Mouse (Mus musculus): ENCODE measurements around the gene Pipox. TPM values are rescaled to one million over a fixed set of nuclear protein-coding genes. Genes with fewer than 3 reads are reported as not detected.

Pipox gene
- polyA plus RNA-seq, 1 experiment, result 239 TPM

- H3K27me3 ChIP-seq (replicated peaks; ENCODE audit: control insufficient read depth, insufficient read depth, low read length), result no peaks in the 10 kb centered on the region
- H3K4me1 ChIP-seq (ENCODE audit: control insufficient read depth, insufficient read depth, low read length), result peaks cover 3% of the 10 kb centered on the region; the same call in 1 of the 2 replicates
- no peak overlapping the region for H3K4me3 ChIP-seq (ENCODE audit: insufficient read depth, low read depth, low read length)
- no peaks in the 10 kb centered on the region for H3K36me3 ChIP-seq (ENCODE audit: control insufficient read depth, insufficient read depth, low read length)
- H3K27ac ChIP-seq (ENCODE audit: insufficient read depth, low read depth, low read length), result no peak overlapping the region
- WGBS, result 83% methylated on average over 4 of the region's 4 CpGs
- no peak for DNase-seq
- TF ChIP-seq POLR2A (IDR thresholded peaks at IDR 0.05; ENCODE audit: low read depth, low read length), result no peak
- no peak for TF ChIP-seq CTCF (conservative IDR thresholded peaks at IDR 0.05; ENCODE audit: insufficient read depth, insufficient read length, low read depth, low read length)
These were observed 6.8 kb upstream of the Pipox start for GRCm38 (mm10) chr11:77900696-77901095.

DNA sequence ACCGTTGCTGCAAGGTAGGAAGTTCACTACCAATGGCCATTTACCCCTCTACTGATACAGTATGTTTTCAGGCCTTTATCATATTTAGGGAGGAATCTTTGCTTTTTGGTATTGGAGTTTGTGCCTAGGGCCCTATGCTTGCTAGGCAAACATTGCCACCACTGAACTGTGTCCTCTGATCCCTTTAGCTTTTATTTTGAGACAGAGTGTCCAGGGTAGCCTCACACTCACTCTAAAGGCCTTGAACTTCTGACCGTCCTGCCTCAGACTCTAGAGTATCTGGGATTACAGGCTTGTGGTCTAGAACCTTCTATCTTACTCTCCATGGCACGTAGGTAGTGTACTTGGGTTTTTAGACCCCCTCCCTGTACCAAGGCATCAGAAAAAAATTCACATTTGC lies 6.3 kb upstream of the Pipox start:
- Histone ChIP-seq H3K27ac (ENCODE audit: insufficient read depth, low read depth, low read length) (no peak overlapping the region), H3K36me3 (ENCODE audit: control insufficient read depth, insufficient read depth, low read length) (no peaks in the 10 kb centered on the region), H3K4me1 (ENCODE audit: control insufficient read depth, insufficient read depth, low read length) (peaks cover 7% of the 10 kb centered on the region), H3K27me3 (replicated peaks; ENCODE audit: control insufficient read depth, insufficient read depth, low read length) (no peaks in the 10 kb centered on the region), H3K4me3 (ENCODE audit: insufficient read depth, low read depth, low read length) (no peak overlapping the region)
- TF ChIP-seq CTCF (conservative IDR thresholded peaks at IDR 0.05; ENCODE audit: insufficient read depth, insufficient read length, low read depth, low read length) (no peak), POLR2A (IDR thresholded peaks at IDR 0.05; ENCODE audit: low read depth, low read length) (no peak)
- WGBS, result 91% methylated on average over 3 of the region's 3 CpGs
- no peak for DNase-seq

GRCm38 (mm10) chr11:77896820-77897805 lies 3.2 kb upstream of the Pipox start:
- Histone ChIP-seq H3K4me1 (ENCODE audit: control insufficient read depth, insufficient read depth, low read length) (peaks cover 21% of the 10 kb centered on the region), H3K4me3 (ENCODE audit: insufficient read depth, low read depth, low read length) (no peak overlapping the region), H3K36me3 (ENCODE audit: control insufficient read depth, insufficient read depth, low read length) (no peaks in the 10 kb centered on the region), H3K27ac (ENCODE audit: insufficient read depth, low read depth, low read length) (no peak overlapping the region), H3K27me3 (replicated peaks; ENCODE audit: control insufficient read depth, insufficient read depth, low read length) (no peaks in the 10 kb centered on the region)
- TF ChIP-seq POLR2A (IDR thresholded peaks at IDR 0.05; ENCODE audit: low read depth, low read length) (no peak), CTCF (conservative IDR thresholded peaks at IDR 0.05; ENCODE audit: insufficient read depth, insufficient read length, low read depth, low read length) (no peak)
- no peak for DNase-seq
- WGBS, result 43% methylated on average over 23 of the region's 23 CpGs

DNA sequence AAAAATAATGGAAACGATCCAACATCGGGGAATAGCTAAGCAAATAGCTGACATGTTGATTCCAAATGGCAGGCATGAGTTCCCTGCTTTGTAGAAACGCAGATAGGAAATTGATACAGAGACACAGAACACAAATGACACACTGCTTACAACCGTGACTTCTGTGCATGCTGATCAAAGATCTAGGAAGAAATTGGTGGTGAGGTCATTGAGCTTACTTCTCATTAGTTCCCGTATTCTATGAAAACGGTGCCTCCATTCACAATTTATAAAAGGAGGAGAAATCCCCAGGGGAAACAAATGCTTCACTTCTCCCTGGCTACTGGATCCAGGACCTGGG lies 2.6 kb upstream of the Pipox start:
- WGBS, result 55% methylated on average over 6 of the region's 6 CpGs
- Histone ChIP-seq H3K27ac (ENCODE audit: insufficient read depth, low read depth, low read length) (no peak overlapping the region), H3K4me1 (ENCODE audit: control insufficient read depth, insufficient read depth, low read length) (peaks cover 19% of the 10 kb centered on the region), H3K27me3 (replicated peaks; ENCODE audit: control insufficient read depth, insufficient read depth, low read length) (no peaks in the 10 kb centered on the region), H3K4me3 (ENCODE audit: insufficient read depth, low read depth, low read length) (no peak overlapping the region), H3K36me3 (ENCODE audit: control insufficient read depth, insufficient read depth, low read length) (no peaks in the 10 kb centered on the region)
- no peak for TF ChIP-seq POLR2A (IDR thresholded peaks at IDR 0.05; ENCODE audit: low read depth, low read length)
- TF ChIP-seq CTCF (conservative IDR thresholded peaks at IDR 0.05; ENCODE audit: insufficient read depth, insufficient read length, low read depth, low read length), result no peak
- no peak for DNase-seq

DNA sequence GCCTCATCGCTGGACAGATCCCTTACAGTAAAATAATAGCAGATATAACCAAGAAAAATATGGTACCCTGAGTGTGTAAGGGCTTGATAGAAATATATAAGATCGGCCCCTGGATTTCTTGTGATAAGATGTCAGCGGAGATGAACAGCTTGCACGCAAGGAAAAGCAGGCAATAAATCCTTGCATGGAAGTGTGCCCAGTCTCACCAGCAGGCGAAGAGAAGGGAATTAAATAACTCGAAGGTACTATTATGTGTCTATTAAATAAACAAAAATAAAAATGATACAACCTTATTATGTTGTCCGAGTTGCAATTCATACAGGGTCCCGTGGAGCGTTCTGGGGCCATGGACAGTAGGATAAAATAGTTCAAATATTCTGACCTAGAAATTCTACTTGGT lies 2.1 kb upstream of the Pipox start:
- TF ChIP-seq POLR2A (IDR thresholded peaks at IDR 0.05; ENCODE audit: low read depth, low read length) (no peak), CTCF (conservative IDR thresholded peaks at IDR 0.05; ENCODE audit: insufficient read depth, insufficient read length, low read depth, low read length) (no peak)
- Histone ChIP-seq H3K27ac (ENCODE audit: insufficient read depth, low read depth, low read length) (no peak overlapping the region), H3K36me3 (ENCODE audit: control insufficient read depth, insufficient read depth, low read length) (no peaks in the 10 kb centered on the region), H3K4me3 (ENCODE audit: insufficient read depth, low read depth, low read length) (no peak overlapping the region), H3K4me1 (ENCODE audit: control insufficient read depth, insufficient read depth, low read length) (peaks cover 21% of the 10 kb centered on the region), H3K27me3 (replicated peaks; ENCODE audit: control insufficient read depth, insufficient read depth, low read length) (no peaks in the 10 kb centered on the region)
- 42% methylated on average over 9 of the region's 9 CpGs for WGBS
- no peak for DNase-seq

- TF ChIP-seq POLR2A (IDR thresholded peaks at IDR 0.05; ENCODE audit: low read depth, low read length) (no peak), CTCF (conservative IDR thresholded peaks at IDR 0.05; ENCODE audit: insufficient read depth, insufficient read length, low read depth, low read length) (no peak)
- H3K27ac ChIP-seq (ENCODE audit: insufficient read depth, low read depth, low read length), result peak overlapping the region; percentile 74
These were observed 1.1 kb upstream of the Pipox start for GRCm38 (mm10) chr11:77894967-77895366.

DNA sequence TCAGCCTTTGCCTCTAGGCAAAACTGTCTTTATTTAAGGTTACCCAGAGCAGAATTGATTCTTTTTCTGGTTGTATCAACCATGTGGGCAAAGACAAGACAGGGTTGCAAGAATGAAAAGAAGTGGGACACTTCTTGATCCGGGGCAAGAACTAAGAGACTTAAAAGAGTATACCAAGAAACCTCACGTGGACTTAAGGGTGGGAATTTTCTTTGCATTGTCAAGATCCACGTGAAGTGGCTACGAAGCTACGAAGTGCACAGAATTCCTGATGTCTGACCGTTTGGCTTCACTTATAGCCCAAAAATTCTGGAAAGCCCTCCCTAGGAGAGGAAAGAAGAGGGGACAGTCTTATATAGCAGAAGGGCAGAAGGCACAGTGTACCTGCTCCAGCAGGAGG lies 613 bp downstream of the Pipox start:
- peaks cover 28% of the 10 kb centered on the region for H3K4me1 ChIP-seq (ENCODE audit: control insufficient read depth, insufficient read depth, low read length)
- no peak for TF ChIP-seq CTCF (conservative IDR thresholded peaks at IDR 0.05; ENCODE audit: insufficient read depth, insufficient read length, low read depth, low read length)
- H3K36me3 ChIP-seq (ENCODE audit: control insufficient read depth, insufficient read depth, low read length), result no peaks in the 10 kb centered on the region
- H3K27me3 ChIP-seq (replicated peaks; ENCODE audit: control insufficient read depth, insufficient read depth, low read length), result no peaks in the 10 kb centered on the region
- H3K27ac ChIP-seq (ENCODE audit: insufficient read depth, low read depth, low read length), result peak overlapping the region; percentile 95
- no peak for DNase-seq
- WGBS, result 55% methylated on average over 6 of the region's 6 CpGs
- peak overlapping the region; percentile 77 for H3K4me3 ChIP-seq (ENCODE audit: insufficient read depth, low read depth, low read length)

More at GRCm38 (mm10) chr11:77894967-77895366, 1.1 kb upstream of the Pipox start:
- H3K27me3 ChIP-seq (replicated peaks; ENCODE audit: control insufficient read depth, insufficient read depth, low read length), result no peaks in the 10 kb centered on the region
- WGBS, result 56% methylated on average over 2 of the region's 2 CpGs
- H3K4me1 ChIP-seq (ENCODE audit: control insufficient read depth, insufficient read depth, low read length), result peaks cover 28% of the 10 kb centered on the region
- H3K36me3 ChIP-seq (ENCODE audit: control insufficient read depth, insufficient read depth, low read length), result no peaks in the 10 kb centered on the region
- H3K4me3 ChIP-seq (ENCODE audit: insufficient read depth, low read depth, low read length), result no peak overlapping the region
- DNase-seq, result peak; percentile 56

Data from kidney, adult 2 months (tissue).